Mouse (Mus musculus) gastrocnemius, postnatal 36 days (tissue): ENCODE data around the gene Plekha5. TPM values are rescaled to one million over a fixed set of nuclear protein-coding genes. Genes with fewer than 3 reads are reported as not detected.
"Not testable (repeated sequence)": the region's sequence is repeated elsewhere in the genome, so short reads cannot be mapped to it uniquely, and the experiment has no call there.

Experiments used
- DNase-seq, 2 experiments: peaks; one replicate each; pipeline ENCODE4 v3.0.0; 2022
- intact Hi-C: fragments of 180-260 bp; cut with DNase I; formaldehyde crosslinking; loops from one replicate; pipeline ENCODE4 v1.15.1; 2025
- total RNA-seq, 2 experiments: library from RNA; stranded (reverse); gene quantifications; 2 replicates each; pipeline ENCODE4 v1.2.3; 2021

The Plekha5 gene
- total RNA-seq, 2 experiments from 2014 or later, result 8.7 to 9.2 TPM

DNA sequence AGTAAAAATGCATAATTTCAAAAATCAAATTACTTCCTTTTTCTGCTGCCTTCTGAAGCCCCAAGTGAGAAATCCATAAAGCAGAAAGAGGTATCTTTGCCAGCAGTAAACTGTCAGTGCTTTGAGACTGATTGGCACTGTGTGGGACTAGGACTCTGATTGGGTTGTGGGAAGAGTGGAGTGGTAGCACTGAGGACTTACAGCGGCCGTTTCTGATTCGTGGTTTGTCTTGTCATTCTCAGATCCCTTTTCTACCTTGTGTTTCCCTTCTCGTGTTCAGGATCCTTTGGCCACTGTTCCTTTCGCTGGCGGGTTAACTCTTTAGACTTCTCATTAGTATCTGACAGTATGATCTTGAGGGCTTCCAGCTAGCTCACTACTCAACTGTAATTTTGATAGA, 61.8 kb downstream of the Plekha5 start:
- intact Hi-C loops, result no loop called here
- DNase-seq, result no peak

DNA sequence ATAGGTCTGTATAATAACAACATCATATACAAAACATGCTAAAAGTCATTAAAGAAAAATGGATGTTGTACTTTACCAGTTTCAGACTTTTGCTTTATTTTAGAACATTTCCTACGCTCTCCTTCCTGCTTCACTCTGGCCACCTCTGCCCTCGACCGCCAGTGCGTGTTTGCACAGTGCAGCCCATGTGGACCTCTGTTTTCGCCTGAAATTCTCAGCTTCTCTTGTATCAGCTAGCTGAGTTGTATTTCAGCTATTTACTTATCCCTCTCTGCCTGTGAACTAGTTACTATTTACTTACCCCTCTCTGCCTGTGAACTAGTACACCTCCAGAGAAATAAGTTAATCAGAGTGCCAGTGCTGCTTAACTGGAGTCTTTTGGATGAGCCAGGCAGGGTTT, 62.8 kb downstream of the Plekha5 start:
- DNase-seq, result no peak
- intact Hi-C loops, result no loop called here

DNA sequence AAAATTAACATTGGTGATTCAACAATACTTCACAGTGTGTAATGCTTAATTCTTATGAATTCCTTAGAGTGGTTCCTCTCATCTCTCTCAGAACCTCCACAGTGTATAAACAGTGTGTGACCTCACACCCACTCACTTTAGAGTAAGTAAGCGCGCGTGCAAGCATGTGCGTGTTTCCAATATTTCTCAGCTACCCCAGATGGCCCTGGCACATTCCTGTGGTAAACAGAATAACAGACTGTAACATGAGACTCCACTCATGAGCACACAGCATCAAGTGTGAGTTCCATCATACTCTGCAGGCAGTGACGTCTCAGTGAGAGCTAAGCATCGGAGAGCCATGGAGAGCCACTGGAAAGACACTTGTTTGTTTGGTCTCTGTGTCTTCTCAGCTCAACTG, 63.6 kb downstream of the Plekha5 start:
- DNase-seq, result no peak
- intact Hi-C loops, result no loop called here

DNA sequence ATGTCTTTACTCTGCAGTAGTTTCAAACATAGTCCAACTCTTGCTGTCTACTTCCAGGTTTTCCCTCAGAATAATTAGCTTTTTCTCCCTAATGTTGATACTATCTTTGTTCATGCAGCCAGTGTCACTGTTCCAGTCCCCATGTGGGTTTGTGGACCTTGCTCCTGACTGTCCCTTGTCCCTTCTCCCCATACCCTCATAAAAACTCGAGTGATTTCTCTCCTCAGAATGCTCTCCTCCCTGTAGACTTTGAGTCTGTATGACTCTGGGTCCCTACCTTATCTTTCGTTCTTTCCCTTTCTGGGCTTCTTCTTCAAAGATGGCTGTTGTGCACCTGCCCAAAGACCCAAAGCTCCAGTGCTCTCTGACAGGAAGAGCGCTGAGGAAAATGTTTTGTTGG, 64.8 kb downstream of the Plekha5 start:
- intact Hi-C loops, result no loop called here
- DNase-seq, result no peak

DNA sequence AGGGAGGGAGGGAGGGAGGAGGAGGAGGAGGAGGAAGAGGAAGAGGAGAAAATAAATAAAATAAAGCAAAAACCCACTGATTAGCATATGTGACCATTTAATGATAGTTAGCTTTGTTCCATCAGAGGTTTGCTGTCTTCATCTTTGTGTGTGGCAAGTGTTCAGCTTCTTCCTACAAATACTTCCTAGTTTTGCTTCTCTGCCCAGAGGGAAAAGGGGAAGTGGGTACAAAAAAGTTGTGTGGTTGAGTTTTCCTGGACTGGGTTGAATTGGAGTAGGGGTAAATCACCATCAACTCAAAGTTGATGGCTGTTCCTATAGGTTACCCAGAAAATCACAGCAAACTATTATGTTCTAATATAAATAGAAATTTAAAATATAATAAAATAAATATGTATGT, 65.7 kb downstream of the Plekha5 start:
- no peak for DNase-seq
- intact Hi-C loops, result no loop called here

DNA sequence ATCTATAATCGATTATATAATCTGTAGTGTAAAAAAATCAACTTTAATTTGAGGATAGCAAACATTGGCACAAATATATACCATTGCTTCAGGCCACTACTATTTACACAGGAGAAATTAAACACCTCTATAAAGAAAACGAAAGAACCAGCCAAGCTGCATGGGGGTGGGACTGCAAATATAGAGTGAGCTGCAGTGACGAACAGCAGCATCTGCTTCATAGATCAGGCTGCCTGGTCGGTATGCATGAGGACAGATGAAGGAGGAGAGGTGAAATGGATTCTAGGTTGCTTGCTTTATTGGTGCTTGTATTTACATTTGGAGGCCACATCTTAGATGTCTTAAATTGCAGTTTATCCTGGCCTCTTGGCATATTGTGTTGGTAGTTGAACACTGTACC, 66.4 kb downstream of the Plekha5 start:
- intact Hi-C loops, result no loop called here
- DNase-seq, result no peak

DNA sequence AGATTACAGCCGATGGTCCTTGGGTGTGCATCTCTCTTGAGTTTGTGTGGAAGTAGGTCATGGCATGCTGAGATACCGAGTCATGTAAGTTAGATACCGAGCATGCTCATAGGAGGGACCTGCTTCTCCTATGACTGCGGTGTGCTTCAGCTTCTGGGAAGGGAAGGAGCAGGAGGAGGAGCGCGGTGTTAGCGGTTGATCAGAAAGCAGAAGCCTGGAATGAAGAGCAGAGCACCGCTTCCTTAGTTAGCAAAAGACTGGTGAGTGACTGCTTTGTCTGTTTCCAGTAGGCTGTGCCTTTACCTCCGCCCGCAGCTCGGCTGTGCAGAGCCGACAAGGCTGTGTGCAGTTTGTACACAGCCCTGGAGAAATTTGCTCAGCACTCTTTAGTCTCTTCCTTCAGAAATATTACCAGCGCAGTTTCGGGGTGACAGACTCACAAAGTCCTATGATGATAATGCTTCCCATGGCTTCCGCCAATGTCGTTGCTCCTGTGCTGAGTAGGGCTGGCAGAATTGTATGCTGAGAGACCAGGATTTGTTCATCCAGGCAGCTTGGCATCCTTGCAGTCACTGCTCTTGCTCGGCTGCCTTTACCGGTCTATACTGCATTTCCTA, 67.2 kb downstream of the Plekha5 start:
- intact Hi-C loops, result no loop called here
- DNase-seq, result no peak

DNA sequence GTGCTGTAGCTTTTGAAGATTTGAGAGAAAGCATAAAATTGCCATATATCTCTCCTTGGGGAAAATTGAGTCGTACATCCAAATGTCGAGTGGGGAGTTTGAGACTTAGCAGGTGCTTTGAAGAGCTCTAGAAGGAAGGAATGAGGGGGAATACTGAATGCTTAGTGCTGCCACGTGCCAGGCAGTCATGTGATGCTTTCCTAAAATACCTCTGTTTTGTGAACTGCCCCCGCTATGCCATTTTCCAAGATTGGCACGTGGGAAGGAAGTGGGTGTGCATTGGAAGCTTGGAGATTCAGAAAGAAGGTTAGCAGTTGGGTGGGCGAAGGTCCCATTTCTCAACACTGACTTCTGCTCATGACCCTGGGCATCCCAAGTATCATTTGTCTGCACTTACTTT, 68.2 kb downstream of the Plekha5 start:
- DNase-seq, result no peak
- intact Hi-C loops, result no loop called here

DNA sequence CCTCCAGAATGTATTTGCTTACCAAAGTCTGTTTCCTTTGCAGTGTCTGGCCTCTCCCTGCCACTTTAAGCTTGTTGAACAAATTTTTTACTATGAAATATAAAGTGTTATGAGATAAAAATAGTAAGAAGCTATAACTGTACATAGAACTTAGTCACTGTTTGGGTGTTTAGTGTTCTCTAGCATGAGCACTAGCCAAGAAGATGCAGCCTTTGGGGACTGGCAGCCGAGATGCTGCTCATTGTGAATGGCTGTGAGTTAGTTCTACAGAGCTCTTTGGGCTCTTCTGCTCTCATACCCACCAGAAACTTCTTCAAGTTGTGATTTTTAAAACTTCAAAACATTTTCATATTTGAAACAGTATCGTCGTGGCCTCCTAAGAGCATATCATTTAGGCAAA, 74.2 kb downstream of the Plekha5 start:
- intact Hi-C loops, result no loop called here
- DNase-seq, result no peak

DNA sequence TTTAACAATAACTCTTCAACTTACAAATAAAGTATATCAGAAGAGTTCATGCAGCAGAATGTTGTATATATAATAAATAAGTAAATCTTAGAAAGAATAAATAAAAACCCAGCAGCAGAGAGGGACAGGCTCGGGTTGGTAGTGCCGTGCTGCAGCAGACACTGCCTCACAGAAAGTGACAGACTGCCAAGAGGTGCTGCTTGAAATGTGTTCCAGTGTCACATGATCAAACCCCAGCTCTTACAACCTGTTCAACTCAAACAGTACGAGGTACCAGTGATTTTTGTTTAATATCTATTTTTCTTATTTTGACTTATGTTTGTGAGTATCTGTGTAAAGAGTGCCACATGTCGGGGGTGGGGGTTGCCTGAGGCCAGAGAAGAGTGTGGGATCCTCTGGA, 75.1 kb downstream of the Plekha5 start:
- no peak for DNase-seq
- intact Hi-C loops, result no loop called here

DNA sequence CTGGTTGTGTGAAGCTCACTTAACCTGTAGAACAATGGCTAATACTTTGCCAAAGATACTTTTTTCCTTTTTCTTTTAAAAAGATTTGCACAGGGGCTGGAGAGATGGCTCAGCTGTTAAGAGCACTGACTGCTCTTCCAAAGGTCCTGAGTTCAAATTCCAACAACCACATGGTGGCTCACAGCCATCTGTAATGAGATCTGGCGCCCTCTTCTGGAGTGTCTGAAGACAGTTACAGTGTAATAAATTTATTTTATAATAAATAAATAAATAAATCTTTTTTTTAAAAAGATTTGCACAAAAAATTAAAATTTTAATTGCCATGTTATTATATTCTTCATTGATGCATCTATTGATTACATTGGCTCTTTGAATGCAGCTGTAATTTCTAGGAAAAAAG, 77.0 kb downstream of the Plekha5 start:
- DNase-seq, intact Hi-C loops: not testable (repeated sequence)

DNA sequence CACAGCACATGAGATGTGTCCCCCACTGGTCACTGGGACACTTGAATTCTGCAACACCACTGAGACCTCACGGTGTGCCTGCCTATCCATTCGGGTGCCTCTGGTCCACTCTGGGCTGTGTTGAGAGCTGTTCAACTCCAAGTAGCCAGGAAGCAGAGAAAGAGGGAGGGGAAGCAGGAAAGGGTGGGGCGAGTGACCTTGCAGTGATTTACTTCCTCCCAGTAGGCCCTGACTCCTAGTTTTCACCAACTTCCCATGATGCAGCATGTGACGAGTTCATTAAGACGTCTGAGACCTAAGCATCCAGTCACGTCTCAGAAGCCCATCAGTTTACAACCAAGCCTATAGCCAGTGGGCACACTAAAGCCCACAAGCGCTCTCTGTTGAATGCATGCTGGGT, 78.0 kb downstream of the Plekha5 start:
- intact Hi-C loops, result no loop called here
- no peak for DNase-seq

DNA sequence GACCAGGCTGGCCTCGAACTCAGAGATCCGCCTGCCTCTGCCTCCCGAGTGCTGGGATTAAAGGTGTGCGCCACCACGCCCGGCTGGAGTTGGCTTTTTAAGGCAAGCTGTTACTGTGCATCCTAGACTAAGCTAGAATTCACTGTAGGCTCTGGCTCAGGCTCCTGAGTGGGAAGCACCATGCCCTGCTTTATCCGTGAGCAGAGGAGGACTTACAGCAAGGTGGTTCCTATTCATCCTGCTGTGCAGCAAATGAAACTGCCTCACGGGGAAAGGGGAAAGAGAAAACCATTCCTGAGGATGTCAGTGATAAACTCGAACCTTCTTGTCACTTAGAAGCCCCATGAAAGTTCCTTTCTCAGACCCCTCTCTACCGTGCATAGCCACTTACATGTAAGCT, 80.9 kb downstream of the Plekha5 start:
- intact Hi-C loops, result no loop called here

DNA sequence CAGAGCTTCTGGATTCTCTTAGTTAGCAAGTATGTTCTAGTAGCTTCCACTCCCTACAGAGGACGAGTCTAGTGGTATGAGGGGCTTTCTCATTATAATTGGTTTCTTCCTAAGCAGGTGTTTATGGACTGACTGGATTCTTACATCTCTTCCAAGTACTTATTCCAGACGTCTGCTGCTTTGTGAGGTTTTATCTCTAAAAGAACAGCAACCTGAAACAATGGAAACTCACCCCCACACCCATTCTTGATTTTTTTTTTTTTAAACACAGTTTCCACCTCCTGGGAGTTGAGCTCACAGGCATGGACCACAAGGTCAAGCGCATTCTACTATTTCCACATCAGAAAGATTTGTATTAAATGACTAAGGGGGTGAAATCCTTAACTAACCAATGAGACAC, 83.8 kb downstream of the Plekha5 start:
- intact Hi-C loops, result no loop called here
- DNase-seq, result no peak

More for the DNA sequence above, 80.9 kb downstream of the Plekha5 start:
- DNase-seq, result no peak

DNA sequence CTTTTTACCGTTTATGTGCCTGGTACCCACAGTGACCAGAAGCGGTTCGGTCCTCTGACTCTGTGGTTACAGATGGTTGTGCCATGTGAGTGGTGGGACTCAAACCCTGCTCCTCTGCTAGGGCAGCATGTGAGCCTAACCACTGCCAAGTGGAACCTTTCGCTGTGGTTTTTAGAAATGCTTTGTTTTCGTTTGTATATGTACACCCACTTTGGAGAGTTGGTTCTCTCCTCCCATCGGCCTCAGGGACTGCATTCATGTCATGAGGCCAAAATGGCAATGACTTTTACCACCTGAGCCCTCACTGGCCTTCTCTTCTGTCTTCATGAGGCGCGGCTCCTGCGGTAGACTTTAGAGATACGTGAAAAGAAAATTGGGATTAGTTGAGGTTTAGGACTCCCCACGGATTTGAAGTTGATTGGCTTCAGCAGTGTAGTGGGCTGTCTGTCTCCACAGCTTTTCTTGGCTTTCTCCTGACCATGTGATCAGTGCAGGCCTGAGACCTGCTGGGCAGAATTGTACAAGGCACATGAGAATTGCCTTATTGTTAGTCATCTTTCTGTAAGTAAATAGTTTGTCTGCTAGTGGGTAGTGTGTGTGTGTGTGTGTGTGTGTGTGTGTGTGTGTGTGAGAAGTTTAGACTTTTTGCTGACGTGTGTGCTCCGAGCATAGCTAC, 84.8 kb downstream of the Plekha5 start:
- DNase-seq, result no peak
- intact Hi-C loops, result no loop called here

DNA sequence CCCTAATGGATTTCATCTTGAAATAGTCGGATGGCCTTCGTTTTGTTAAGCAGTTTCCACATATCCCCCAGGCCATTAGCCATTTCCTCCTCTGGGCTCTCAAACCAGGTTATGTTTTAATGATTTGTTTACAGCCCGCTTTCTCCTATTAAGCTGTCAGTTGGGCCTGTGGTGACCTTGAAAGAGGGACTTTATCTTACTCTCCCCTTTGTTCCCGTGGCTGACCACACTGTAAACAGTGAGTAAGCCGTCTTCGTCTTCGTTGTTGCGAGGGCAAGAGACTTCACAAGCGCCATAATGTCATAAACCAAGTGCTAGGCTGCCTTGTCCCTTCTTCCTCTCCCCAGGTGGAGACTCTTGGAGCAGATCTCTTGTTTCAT, 85.3 kb downstream of the Plekha5 start:
- intact Hi-C loops, result no loop called here

DNA sequence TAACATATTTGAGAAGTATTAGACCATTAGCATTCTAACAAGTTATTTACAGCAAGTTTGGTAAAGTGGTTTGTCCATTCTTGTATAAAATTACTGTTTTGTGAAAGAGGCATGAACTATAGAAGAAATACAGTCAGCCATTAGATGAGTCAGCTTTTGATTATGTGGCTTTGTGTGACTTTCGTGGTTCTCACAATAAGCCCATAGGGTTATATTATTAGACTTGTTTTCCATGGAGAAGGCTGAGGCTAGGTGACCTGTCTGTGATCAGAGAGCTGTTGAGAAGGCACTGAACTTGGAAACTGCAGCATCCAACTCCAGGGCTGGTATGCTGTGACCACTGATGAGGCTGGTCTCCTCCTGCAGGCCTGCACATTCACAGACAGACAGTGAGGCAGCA, 88.2 kb downstream of the Plekha5 start:
- intact Hi-C loops, result no loop called here
- no peak for DNase-seq

More for the DNA sequence above, 85.3 kb downstream of the Plekha5 start:
- no peak for DNase-seq

DNA sequence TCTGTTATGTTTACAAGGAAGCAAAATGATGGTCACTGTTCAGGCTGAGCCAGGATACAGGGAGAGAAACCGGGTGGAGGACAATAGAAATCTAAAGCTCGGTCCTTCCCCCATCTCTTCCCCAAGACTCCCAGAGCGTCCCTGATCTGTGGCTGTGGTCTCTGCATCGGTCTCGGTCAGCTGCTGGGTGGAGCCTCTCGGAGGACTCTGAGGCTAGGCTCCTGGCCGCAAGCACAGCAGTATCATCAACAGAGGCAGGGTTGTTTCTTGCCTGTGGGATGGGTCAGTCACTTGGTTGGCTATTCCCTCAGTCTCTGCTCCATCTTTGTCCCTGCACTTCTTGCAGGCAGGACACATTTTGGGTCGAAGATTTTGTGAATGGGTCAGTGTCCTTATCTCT, 88.6 kb downstream of the Plekha5 start:
- no peak for DNase-seq
- intact Hi-C loops, result no loop called here

DNA sequence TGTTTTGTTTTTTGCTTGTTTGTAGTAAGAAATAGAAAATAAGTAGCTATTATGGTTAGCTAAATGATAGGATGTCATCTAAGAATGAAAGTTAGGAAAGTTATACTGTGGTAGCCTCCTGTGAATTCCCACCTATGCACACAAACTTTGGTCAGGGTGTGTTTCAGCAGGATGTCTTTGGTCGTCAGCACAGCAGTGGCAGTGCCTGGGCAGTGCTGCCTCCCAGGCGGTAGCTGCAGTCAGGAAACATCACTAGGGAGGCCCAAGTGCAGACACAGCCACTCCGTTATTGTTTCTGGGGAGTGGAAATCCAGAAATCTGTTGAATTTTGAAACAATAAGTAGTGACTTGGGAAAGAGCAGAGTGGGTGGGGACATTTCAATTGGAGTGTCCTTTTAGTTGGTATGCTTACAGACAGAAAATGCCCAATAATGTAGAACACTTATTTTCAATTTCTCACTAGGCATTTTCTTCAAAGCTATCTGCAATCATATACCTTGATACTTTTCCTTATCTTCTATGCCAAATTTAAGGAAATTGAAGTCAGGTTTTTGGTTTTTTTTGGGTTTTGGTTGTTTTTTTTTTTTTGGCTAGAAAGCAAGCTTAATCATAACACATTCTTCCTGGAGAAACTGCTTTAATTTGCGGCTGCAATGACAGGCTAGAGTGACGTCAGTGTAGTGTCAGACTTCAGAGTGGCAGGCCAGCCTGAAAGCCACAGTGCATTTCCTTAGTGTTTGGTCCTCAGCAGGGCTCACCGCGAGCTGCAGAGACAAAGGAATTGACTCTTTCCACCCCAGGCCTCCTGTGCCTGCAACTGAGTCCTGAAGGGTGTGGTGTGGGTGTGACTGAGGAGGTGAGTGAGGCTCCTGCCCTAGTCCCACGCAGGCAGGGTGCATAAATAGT, 90.6 kb downstream of the Plekha5 start:
- intact Hi-C loops, result no loop called here

DNA sequence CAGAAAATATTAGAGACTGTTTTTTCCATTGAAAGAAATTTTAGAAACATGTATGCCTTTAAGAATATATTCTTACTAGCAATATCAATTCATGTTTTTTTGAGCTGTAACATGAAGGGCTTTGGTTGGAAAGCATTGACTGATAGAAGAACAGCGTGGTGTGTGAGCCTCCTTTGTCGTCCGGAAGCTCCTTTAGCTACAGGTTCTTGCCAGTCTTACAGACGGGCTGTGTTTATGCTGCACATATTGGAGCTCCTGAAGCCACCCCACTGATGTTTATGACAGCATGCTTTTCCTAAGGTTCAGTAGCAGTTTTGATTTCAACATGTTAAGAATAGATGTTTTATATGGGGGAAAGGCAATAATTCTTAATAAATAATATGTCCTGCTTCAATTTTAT, 91.7 kb downstream of the Plekha5 start:
- intact Hi-C loops, result no loop called here
- DNase-seq, result no peak

More for the DNA sequence above, 90.6 kb downstream of the Plekha5 start:
- no peak for DNase-seq

DNA sequence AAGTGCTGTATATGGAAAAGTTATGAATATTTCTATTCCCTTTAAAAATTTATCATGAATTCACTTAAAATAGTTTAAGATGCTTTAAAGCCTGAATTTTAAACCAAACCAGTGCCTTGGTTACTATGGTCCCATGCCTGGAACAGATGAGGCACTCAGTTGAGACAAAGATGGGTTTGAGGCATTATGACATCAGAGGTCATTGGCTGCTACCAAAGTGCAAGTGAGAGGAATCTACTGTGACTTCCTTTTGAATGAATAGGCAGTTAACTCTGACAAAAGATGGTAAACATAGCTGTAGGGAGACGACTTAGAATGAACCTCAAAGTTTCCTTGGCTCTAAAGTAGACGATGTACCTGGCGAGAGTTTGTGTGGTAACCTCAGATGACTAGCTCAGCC, 92.3 kb downstream of the Plekha5 start:
- intact Hi-C loops, result no loop called here
- DNase-seq, result no peak

DNA sequence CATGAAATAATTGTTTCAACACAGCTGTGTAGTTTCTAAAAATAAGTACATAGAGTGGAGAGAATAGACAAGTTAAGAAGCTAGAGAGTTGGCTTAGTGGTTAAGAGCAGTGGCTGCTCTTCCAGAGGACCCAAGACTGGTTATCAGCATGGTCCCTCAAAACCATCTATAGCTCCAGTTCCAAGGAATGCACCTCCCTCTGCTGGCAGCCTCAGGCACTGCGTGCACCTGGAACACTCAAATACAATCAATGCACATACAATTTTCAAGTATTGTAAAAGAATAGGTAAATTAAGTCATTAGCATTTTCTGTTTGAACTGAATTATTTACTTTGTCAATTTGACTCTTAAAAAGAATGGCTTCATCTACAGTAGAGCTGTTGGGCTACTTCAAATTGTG, 93.3 kb downstream of the Plekha5 start:
- intact Hi-C loops, result no loop called here
- no peak for DNase-seq
